Mouse (Mus musculus): ENCODE results near the gene Cpb2.

Gene Cpb2

DNA sequence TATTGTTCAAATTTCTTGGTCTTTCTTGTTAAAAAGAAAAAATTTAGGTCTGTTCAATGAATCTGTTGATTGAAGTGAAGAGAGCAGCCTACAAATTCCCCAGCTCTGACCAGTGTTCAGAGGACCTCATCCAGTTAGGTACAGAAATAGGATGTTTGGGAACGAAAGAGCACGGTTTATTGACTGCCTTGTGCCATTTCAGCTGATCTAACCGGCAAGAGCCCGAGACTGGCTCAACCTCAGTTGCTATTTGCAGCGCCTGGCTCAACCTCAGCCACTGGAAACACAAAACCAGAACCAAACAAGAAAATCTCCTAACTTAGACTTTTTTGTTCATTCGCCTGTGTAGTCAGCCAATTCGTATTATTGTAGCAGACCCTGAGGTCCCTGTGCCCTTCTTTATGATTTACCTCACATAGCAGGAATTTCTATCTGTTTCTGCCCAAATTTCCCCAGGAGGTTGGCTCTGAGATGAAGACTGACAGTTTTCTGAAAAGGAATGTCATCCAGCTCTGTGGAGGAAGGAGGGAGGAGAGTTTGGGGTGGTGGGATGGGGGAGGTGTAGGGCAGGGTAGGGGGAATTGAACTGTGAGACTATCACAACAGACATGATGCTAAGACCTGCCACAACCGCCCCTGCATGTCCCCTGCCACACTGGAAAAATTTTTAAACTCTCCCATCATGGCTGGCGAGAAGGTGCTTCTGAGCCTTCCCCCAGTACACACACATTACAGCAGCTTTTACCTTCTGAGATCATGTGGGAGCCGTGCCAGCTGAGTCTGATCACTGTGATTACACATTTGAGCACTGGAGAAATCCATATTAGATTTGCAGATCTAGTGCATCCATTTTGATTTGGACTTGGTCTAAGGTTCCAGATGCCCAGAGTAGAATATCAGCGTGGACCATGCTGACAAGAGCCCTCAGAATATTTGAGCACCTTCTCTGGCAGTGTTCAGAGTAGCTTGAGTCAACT, 4.2 kb downstream of the Cpb2 start:
- no peak for DNase-seq (ENCODE audit: low spot score)

DNA sequence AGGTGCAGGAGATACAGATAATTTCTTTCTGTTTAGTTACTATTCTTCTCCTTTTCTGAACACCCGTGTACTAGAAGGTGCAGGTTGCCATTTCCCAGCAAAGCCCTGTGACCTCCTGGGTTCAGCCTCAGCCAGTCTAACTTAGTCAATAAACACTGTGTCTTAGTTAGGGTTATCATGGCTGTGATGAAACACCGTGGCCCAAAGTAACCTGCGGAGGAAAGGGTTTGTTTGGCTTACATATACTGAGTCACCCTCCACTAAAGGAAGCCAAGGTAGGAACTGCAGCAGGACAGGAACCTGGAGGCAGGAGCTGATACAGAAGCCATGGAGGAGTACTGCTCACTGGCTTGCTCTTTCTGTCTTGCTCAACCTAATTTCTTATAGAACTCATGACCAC, 8.3 kb downstream of the Cpb2 start:
- DNase-seq (ENCODE audit: low spot score) = no peak

GRCm38 (mm10) chr14:75256521-75256920, 14.4 kb downstream of the Cpb2 start:
- DNase-seq (ENCODE audit: low spot score) = no peak

DNA sequence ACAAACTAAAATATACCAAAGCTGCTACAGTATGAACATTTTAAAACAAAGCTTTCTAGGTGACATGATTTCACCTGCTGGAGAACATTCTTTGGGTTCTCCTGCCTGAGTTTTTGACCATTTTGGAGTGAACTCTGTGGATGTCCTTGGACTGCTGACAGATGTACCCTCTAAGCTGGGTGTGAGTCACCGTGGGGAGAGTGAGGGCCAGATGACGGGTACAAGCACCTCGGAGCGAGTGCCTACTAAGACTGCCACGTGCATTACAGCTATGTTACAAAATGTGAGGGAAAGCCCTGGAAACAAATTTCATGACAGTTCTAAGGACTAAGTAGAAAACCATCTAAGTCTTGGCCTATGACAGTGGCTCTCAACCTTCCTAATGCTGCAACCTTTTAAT, 27.4 kb downstream of the Cpb2 start:
- DNase-seq (ENCODE audit: low spot score) = no peak

DNA sequence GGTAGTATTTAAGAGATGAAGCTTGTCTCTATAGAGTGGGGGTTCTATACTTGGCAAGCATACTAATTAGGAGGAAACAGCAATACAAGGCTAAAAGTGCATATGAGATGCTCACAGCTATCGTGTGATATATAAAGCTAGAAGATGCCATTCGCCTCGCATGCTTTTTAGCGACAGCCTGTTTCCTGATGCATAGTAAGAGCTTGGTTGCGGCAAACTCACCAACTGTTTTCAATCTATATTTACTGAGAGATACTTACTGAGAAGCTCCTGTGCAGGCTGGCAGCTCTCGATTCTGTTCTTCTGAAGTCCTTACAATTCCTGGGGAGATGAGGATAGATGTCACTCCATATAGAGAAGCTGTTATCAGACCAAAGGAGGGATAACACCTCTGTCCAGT, 37.6 kb downstream of the Cpb2 start:
- DNase-seq (ENCODE audit: low spot score) = no peak

GRCm38 (mm10) chr14:75280406-75280805, 38.3 kb downstream of the Cpb2 start:
- no peak for DNase-seq (ENCODE audit: low spot score)

DNA sequence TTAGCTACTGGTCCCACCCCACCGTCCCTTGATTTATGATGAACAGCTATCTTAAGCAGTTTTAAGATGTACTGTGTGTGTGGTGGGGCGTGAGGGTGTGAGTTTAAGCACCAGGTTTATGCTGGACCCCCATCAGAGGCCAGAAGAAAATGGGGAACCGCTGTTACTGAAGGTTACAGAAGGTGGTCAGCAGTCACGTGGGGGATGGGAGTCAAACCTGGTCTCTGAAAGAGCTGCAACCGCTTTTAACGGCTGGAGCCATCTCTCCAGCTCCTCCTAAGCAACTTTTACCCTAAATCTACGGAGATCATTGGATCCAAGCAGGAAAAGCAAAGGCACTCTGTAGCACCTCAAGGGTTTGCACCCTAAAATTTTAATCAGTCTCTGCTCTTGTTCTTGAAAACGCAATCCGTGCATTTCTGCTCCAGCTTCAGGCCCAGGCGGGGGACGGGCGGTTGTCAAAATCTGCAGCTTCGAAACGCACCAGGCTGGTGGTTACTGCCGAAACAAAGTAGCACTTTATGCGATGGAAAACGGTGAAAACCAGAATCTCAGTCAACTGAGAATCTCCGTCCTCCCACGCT, 41.6 kb downstream of the Cpb2 start:
- peak; percentile 10 for DNase-seq (ENCODE audit: low spot score)

GRCm38 (mm10) chr14:75284193-75284915, 42.3 kb downstream of the Cpb2 start, which contains the start of gene Zc3h13:
Gene Zc3h13, plus strand, starts transcription at chr14:75284373.
- peak; percentile 98 for DNase-seq (ENCODE audit: low spot score)

DNA sequence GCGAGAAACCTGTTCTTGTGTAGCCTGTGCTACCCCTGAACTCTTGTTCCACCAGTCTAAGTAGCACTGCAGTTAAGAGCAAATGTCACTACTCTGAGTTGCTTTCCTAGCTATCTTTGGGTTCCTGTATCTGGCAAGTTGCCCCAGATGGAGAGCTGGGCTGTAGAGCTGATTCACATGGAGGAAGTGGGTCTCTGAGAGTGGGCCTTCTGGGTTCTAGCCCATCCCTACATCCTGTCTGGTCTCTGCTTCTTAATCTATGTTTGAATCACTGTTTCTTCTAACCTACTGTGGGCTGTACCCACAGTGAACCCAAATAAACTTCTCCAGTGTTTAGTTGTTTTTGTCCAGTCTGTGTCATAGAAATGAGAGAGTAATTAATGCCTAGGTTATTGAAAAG, 59.0 kb downstream of the Cpb2 start:
- no peak for DNase-seq (ENCODE audit: low spot score)

DNA sequence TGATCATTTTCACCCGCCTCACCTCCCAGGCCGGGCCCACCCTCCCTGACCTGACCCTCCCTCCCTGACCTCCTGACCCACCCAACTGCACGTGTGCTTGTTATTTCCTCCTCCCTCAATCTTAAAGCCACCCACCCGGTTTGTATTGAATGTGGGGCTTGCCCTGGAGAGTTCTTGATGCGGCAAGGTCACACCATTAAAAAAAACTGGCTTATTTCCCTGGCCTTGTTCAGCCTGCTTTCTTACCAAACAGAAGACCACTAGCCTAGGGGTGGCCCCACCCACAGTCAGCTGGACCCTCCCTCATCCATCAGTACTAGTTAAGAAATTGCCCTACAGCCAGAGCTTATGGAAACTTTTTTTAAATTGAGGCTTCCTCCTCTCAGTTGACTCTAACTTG, 61.7 kb downstream of the Cpb2 start:
- DNase-seq (ENCODE audit: low spot score) = no peak

DNA sequence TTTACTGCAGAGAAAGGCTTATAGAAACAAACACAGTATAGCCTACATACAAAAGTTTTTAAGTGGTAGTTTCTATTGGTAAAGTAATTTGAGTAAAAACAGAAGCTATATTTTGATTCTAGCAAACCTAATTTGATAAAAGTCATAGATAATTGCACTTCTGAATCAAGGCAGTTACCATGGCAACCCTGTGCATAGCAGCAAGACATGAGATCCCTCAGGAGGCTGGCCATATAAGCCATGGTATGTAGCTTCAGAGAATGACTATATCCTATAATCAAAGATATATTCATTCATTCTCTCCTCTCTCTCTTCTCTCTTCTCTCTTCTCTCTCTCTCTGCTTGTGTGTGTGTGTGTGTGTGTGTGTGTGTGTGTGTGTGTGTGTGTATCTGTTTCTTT, 65.8 kb downstream of the Cpb2 start:
- no peak for DNase-seq (ENCODE audit: low spot score)

- DNase-seq (ENCODE audit: low spot score) = no peak
These were observed 67.4 kb downstream of the Cpb2 start for GRCm38 (mm10) chr14:75309336-75309992.

DNA sequence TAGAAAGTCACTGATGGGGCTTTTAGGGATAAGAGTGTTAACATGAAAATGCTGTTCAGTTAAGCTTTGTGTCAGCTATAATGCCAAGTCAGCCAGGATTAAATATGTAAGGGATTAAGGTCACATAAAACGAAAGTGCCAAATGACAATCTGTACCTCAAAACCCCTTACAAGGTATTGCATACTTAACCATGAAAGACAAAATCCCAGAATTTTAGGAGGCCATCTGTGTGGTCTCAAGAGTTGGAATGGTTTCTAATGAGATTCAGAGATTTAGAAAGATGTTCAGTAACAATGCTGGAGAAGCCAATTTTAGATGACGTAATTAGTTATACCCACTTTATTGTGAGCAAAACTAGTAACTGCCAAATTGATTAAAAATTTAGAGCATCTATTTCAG, 72.4 kb downstream of the Cpb2 start:
- no peak for DNase-seq (ENCODE audit: low spot score)

- DNase-seq (ENCODE audit: low spot score) = no peak
These were observed 76.6 kb downstream of the Cpb2 start for GRCm38 (mm10) chr14:75318736-75319135.

DNA sequence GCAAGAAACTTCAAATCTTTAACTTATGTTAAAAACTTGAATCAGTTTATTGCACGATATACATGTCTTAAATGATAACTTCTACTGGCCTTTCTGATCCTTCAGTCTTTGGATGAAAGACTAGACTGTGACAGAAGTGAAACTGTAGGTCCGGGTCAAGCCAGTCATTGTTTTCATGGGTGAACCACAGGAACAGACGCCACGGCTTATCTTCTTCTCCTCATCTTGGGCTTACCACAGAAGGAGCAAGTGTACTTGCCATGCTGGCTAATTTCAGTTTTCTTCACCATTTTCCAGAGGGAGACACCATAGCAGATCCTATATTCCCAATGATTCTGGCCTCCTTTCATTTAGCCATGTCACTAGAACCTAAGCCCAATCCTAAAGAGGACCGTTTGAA, 78.2 kb downstream of the Cpb2 start:
- DNase-seq (ENCODE audit: low spot score) = no peak

DNA sequence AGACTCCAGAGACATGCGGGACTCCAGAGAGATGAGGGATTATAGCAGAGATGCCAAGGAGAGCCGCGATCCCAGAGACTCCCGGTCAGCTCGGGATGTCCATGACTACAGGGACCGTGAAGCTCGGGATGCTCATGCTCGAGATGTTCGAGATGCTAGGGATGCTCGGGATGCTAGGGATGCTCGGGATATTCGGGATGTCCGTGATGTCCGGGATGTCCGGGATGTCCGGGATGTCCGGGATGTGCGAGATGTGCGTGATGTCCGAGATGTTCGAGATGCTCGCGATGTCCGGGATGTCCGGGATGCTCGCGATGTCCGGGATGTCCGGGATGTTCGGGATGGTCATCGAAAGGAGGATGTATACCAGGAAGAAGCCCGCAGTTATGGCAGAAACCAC, 81.3 kb downstream of the Cpb2 start:
- no peak for DNase-seq (ENCODE audit: low spot score)

- no peak for DNase-seq (ENCODE audit: low spot score)
These were observed 86.0 kb downstream of the Cpb2 start for GRCm38 (mm10) chr14:75328062-75328461.

DNA sequence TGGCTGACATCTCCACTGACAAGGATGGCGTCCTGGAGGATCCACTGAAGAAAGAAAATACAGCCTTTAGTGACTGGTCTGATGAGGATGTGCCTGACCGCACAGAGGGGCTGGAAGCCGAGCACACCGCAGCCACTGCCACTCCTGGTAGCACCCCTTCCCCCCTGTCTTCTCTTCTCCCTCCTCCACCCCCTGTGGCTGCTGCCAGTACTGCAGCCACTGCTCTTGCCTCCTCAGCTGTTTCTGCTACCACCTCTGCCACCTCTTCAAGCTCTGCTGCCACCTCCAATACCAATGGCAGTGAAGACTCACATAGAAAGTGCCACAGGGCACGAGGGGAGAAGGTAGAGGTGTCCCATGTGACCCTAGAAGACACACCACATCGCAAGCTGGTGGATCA, 88.5 kb downstream of the Cpb2 start:
- DNase-seq (ENCODE audit: low spot score) = peak; percentile 3
